Comparison of ENCODE assay signal across 27 mouse cellular contexts in the genomic region with DNA sequence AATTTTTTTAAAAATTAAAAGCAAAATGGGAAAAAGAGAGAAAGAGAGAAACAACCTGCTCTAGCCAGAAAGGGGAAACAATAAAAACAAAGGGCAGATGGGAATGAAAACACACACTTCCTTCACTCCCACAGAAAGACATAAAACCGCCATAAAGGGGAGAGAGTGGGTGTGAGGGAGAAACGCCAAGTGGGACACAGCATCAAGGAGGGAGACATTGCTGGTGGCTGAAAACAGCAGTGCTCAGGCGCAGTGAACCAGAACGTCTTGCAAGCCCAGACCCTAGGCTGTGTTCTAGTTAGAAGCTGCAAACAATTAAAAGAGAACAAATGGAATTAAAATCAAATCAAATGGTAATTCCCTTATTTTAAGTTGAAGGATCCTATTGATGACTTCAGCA.
DNase-seq lines count a peak whose midpoint lies in the region; ATAC-seq and TF ChIP-seq lines count a peak whose summit lies in the region.
"Had no signal": no experiment of that assay in that cellular context is flagged by ENCODE, and none has a peak within 500 bp of the region (broad histone marks: within the 10 kb centered on the region; RNA-seq: fewer than 3 reads in every experiment).

No protein-coding gene starts in this region.

- TF ChIP-seq CTCF in kidney, postnatal 0 days (IDR thresholded peaks at IDR 0.05; ENCODE audit: low read depth) = no peak
- no peak for TF ChIP-seq CTCF in kidney, adult 2 months (conservative IDR thresholded peaks at IDR 0.05; ENCODE audit: insufficient read depth, insufficient read length, low read depth, low read length)

- intact Hi-C loops in left cerebral cortex, postnatal 25 days (cut with DNase I) = loop anchor here (1.0 kb wide), 1 partner anchor 200 kb away; no protein-coding TSS in a partner anchor

- peak; percentile 61; the same call in 1 of the 2 replicates for ATAC-seq in kidney, postnatal 0 days (replicated peaks; ENCODE audit: low FRiP score, low read depth)
- ATAC-seq: forebrain, embryonic 15.5 days; inflammation-experienced regulatory T-cells, adult 6 months; liver, embryonic 12.5 days; liver, postnatal 0 days had no signal

- peak; percentile 76 for DNase-seq in kidney, postnatal 0 days (ENCODE audit: low spot score)
- DNase-seq in kidney, adult 2 months = no peak
- DNase-seq in left cerebral cortex, postnatal 25 days (ENCODE audit: low spot score in 2 of 2) = peak; percentile 20 to 80
- no peak for DNase-seq in left cerebral cortex, adult 11 months (ENCODE audit: low spot score)
- DNase-seq in brain, adult 2 months (ENCODE audit: low read depth, low spot score) = peak; percentile 71
- DNase-seq in gonadal fat pad, adult 2 months (ENCODE audit: low read depth) = peak; percentile 16
- DNase-seq in lung, postnatal 4 days = no peak
- DNase-seq: adrenal gland, postnatal 25 days; B cell, adult 2 months; cerebellum, postnatal 10 days; heart, postnatal 10 days; left cerebral cortex, postnatal 4 days; liver, postnatal 0 days; lung, postnatal 36 days; thymus, postnatal 14 days had no signal

- H3K4me3 ChIP-seq in kidney, postnatal 0 days (replicated peaks; ENCODE audit: low read depth, low read length) = no peak overlapping the region
- no peak overlapping the region for H3K4me3 ChIP-seq in kidney, adult 2 months (ENCODE audit: insufficient read depth, low read depth, low read length)
- H3K4me3 ChIP-seq: embryonic facial prominence, embryonic 13.5 days; forebrain, embryonic 10.5 days; forebrain, embryonic 15.5 days; heart, embryonic 13.5 days; hindbrain, embryonic 15.5 days; left cerebral cortex, adult 2 months; liver, embryonic 12.5 days; megakaryocyte, embryonic 14.5 days; midbrain, embryonic 12.5 days; myocyte; neural tube, embryonic 12.5 days had no signal

- no peak overlapping the region for H3K9ac ChIP-seq in kidney, postnatal 0 days (ENCODE audit: low read depth, low read length)
- H3K9ac ChIP-seq: embryonic facial prominence, embryonic 13.5 days; forebrain, embryonic 15.5 days; heart, embryonic 13.5 days; hindbrain, embryonic 15.5 days; liver, embryonic 12.5 days; liver, postnatal 0 days; midbrain, embryonic 12.5 days; neural tube, embryonic 12.5 days had no signal

- no peaks in the 10 kb centered on the region for H3K4me1 ChIP-seq in kidney, postnatal 0 days (replicated peaks; ENCODE audit: insufficient read depth, low read length)
- H3K4me1 ChIP-seq in kidney, adult 2 months (ENCODE audit: control insufficient read depth, insufficient read depth, low read length) = no peaks in the 10 kb centered on the region
- H3K4me1 ChIP-seq: embryonic facial prominence, embryonic 13.5 days; forebrain, embryonic 15.5 days; heart, embryonic 13.5 days; hindbrain, embryonic 15.5 days; liver, embryonic 12.5 days; megakaryocyte, embryonic 14.5 days; midbrain, embryonic 12.5 days; neural tube, embryonic 12.5 days had no signal

- no peaks in the 10 kb centered on the region for H3K27me3 ChIP-seq in kidney, postnatal 0 days (ENCODE audit: insufficient read depth, low read length)
- H3K27me3 ChIP-seq in kidney, adult 2 months (replicated peaks; ENCODE audit: control insufficient read depth, insufficient read depth, low read length) = no peaks in the 10 kb centered on the region
- H3K27me3 ChIP-seq: embryonic facial prominence, embryonic 13.5 days; forebrain, embryonic 15.5 days; heart, embryonic 13.5 days; hindbrain, embryonic 15.5 days; liver, embryonic 12.5 days; megakaryocyte, embryonic 14.5 days; midbrain, embryonic 12.5 days; neural tube, embryonic 12.5 days had no signal

- no peak overlapping the region for H3K4me2 ChIP-seq in kidney, postnatal 0 days (ENCODE audit: low read length)
- H3K4me2 ChIP-seq: embryonic facial prominence, embryonic 13.5 days; forebrain, embryonic 15.5 days; heart, embryonic 13.5 days; hindbrain, embryonic 15.5 days; liver, embryonic 12.5 days; midbrain, embryonic 12.5 days; neural tube, embryonic 12.5 days had no signal

- TF ChIP-seq POLR2A in kidney, adult 2 months (IDR thresholded peaks at IDR 0.05; ENCODE audit: low read depth, low read length) = no peak

- H3K9me3 ChIP-seq in kidney, postnatal 0 days (replicated peaks; ENCODE audit: low read length) = no peaks in the 10 kb centered on the region
- H3K9me3 ChIP-seq: embryonic facial prominence, embryonic 13.5 days; forebrain, embryonic 15.5 days; hindbrain, embryonic 15.5 days; liver, embryonic 12.5 days had no signal

- no peaks in the 10 kb centered on the region for H3K36me3 ChIP-seq in kidney, postnatal 0 days (ENCODE audit: insufficient read depth, low read length)
- H3K36me3 ChIP-seq in kidney, adult 2 months (ENCODE audit: control insufficient read depth, insufficient read depth, low read length) = no peaks in the 10 kb centered on the region
- H3K36me3 ChIP-seq: embryonic facial prominence, embryonic 13.5 days; forebrain, embryonic 10.5 days; forebrain, embryonic 15.5 days; heart, embryonic 13.5 days; hindbrain, embryonic 15.5 days; liver, embryonic 12.5 days; midbrain, embryonic 12.5 days; neural tube, embryonic 12.5 days had no signal

- no peak overlapping the region for H3K27ac ChIP-seq in kidney, postnatal 0 days
- H3K27ac ChIP-seq in kidney, adult 2 months (ENCODE audit: insufficient read depth, low read depth, low read length) = no peak overlapping the region
- H3K27ac ChIP-seq: embryonic facial prominence, embryonic 13.5 days; forebrain, embryonic 10.5 days; forebrain, embryonic 15.5 days; heart, embryonic 13.5 days; hindbrain, embryonic 15.5 days; left cerebral cortex, adult 2 months; liver, embryonic 12.5 days; midbrain, embryonic 12.5 days; neural tube, embryonic 12.5 days had no signal

- 24% methylated on average over 4 of the region's 4 CpGs for WGBS in kidney, postnatal 0 days
- WGBS in kidney, adult 2 months = 41% methylated on average over 4 of the region's 4 CpGs

Comparison
In these comparisons a context has a peak if more than half of its experiments do, and no peak if none do; other contexts are left out.
1. DNase-seq: peak in kidney, postnatal 0 days (single experiment), left cerebral cortex, postnatal 25 days (2 of 2), brain, adult 2 months (single experiment) and gonadal fat pad, adult 2 months (single experiment); none in kidney, adult 2 months (single experiment), left cerebral cortex, adult 11 months (single experiment) and lung, postnatal 4 days (0 of 2).